Mouse (Mus musculus): ENCODE measurements around the gene Dnase2a.

Dnase2a gene

DNA sequence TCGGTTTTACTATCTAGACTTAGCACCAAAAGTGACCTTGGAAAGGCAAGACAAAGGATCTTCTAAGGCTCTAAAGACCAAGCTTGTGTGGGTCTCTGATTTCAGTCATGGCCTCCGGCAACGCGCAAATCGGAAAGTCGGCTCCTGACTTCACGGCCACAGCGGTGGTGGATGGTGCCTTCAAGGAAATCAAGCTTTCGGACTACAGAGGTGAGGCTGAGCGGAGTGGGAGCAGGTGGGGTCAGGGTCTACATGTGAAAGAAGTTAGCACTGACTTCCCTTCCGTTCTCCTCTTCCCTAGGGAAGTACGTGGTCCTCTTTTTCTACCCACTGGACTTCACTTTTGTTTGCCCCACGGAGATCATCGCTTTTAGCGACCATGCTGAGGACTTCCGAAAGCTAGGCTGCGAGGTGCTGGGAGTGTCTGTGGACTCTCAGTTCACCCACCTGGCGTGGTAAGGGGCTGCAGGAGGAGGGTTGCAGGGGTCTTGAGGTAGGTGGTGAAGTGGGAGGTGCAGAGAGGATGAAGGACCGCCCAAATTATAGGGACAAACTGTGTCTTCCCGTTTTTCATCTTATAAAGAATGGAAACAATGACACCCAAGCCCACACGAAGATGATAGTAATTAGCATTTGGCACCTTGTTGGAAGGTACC lies 61.9 kb downstream of the Dnase2a start:
- no peak for DNase-seq (ENCODE audit: low spot score)

DNA sequence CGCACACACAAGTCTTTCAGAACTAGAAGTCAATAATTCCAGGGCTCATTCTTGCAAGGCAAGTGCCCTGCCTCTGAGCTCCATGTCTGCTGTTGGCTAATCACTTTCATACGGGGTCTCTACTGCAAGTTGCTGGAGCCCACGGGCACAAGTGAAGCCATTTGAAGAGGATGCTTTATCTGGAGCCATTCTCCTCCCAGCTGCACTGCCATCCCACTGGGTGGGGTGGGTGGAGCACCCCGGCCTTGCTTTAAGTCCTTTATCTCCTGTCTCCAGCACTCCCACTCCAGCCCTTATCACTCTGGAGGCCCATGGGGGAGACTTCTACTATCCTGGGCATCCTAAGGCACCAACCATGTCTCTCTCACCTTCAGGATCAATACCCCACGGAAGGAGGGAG lies 62.6 kb downstream of the Dnase2a start:
- no peak for DNase-seq (ENCODE audit: low spot score)

Data from urinary bladder, postnatal 25 days (tissue).